Mouse (Mus musculus) kidney, postnatal 4 days (tissue): ENCODE measurements at regions not wholly inside any gene's neighbourhood (a gene's known extent, or its start where the extent isn't known, plus 50 kb on each side); places are given as distances from the start of the nearest gene placed in this dataset.
"Not testable (repeated sequence)": the region's sequence is repeated elsewhere in the genome, so short reads cannot be mapped to it uniquely, and the experiment has no call there.

Experiments
- DNase-seq, 2 experiments: peaks; one replicate each; pipeline ENCODE4 v3.0.0; 2021; ENCODE audit warnings: mixed read lengths in 2 of 2

DNA sequence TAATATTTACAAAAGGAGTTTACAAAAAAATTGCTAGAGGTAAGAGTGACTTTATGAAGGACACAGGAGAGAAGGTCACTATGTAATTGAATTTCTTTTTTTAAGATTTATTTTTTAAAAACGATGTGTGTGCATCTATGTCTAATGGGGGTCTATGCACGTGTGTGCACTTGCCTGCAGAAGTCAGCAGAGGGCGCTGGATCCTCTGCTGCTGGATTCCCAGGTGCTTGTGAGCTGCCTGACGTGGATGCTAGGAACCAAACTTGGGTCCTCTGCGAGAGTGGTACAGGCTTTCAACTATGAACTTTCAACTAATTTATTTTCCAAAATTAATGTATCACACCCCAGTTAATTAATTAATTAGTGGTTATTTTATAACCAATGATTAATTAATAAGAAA is 85.0 kb downstream of the Glrx3 start:
- no peak for DNase-seq

DNA sequence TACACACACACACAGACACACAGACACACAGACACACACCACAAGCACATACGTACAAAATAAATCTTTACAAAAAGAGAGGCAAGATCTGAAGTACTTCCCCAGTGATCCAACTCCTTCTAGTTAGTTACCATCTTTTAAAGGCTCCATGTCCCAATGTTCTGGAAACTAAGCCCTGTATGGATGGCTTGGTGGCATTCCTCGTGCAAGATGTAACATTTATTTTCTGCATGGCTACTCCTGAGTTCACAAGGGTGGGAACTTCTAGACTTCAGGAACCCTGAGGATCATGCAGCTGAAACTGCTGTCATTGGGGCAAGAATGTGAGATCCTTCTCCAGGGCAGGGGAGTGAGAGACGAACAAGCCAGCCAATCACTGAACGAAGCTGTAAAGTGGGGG is 96.1 kb downstream of the Glrx3 start:
- DNase-seq = no peak

DNA sequence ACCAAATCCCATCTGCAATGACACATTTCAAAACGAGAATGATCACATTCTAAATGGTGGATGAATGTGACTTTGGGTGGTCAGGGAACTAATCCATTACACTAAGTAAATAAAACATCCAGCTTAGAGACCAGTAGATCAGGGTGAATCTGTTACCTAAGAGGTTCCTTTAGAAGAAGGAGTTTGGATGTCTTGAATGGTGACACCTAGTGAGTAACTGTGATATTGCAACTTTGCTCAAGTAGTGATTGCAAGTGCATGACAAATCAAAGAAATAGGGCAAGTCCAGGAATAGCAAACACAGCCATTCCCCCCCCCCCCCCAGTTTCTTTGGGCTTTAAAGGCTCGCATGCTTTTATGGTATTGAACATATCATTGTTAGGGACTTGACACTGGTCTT is 112.6 kb downstream of the Glrx3 start:
- no peak for DNase-seq

DNA sequence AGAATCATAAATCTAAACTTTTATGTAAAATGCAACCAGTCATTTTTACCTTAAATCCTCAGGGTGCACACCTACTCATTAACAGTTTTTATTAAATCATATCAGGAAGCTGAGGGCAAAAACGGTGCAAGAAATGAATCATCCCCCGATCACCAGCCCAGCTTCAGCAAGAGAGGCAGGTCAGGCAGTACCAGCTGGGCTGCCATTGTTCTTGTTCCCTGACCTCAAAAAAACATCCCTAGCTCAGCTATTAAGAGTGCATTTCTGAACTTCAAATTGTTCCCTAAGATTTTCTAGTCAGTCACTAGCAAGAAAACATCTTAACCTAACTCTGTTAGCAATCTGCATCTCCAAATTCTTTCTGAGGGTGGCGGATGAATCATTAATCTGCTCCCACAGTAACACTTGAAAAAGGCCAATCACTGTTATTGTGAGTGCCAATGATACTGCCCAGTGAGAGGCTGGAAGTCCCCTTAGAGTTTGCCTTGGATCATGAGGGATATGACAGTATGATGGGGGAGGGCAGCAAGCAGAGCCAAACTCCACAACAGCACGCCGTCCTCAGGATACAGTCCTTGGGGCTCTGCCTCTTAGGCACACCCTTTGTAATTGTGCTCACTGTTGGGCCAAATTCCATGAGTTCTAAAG is 115.3 kb downstream of the Glrx3 start:
- DNase-seq = peak in 1 of 2 experiments; percentile 17

DNA sequence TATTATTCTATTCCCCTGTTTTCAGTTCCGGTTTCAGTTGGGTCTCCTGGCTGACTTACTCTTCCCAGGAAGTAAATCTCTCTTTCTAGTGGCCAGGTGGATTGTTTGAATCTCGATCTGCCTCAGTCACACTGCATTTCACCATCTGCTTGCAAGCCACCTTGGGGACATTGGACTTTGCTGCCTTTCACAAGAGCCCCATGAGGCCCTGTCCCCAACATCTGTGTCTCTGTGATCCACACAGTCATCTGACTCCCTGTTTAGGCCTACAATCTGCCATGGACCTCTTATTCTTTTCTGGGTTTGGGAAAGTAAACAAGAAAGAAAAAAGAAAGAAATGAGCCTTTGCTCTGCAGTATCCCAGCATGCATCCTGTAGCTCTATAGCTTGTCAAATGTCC is 118.1 kb downstream of the Glrx3 start:
- DNase-seq = no peak

DNA sequence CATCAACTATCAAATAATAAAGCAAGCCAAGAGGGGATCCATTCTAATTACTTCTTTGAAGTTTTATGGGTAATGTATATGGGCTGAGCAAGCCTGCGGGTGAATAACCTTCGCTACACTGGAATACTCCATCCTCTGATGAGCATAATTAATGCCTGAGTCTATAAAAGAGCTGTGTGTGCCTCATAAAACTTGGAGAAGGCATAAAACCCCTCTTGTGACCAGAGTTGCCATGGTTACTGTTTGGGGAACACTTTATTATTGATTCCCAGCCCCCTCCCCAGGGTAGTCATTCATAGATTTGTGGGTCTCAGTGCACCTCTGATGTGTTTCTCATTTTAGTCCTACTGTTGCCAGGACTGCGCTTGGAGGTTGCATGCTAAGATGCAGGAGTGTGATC is 120.0 kb downstream of the Glrx3 start:
- DNase-seq = no peak

DNA sequence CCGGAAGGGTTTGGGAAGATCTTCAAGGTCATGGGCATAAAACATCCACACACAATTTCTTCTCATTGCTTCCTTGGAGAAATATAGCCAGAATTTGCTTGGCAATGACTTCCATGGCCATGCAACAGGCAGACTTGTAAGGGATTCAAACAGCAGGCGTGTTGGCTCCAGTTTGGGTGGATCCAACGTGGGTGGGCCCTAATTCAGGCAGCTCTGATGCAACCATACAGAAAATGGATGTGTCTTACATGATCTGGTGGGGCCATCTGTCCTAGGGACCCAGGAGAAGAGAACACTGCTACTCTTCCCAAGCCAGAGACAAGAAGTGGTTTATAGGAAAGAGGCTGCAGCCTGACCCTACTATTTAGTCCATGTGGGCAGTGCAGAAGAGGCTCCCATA is 121.5 kb downstream of the Glrx3 start:
- DNase-seq = no peak

DNA sequence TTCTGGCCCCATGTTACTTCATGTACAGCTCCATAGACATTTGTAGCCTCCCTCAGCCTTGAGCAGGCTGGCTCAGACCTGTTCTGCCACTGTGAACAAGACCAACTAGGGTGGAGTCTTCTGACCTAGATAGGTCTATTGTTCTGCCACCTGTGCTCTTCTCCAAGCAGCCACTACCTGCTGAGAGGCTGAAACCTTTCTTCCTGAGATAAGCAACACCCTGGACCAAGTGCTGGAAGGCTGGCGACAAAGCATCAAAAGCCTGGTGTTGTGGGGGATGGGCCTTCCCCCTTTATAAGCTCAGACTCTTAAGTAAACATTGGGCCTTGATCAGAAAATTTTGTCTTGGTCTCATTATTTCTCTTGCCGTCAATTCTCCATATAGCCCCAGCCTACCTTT is 132.8 kb downstream of the Glrx3 start:
- no peak for DNase-seq

DNA sequence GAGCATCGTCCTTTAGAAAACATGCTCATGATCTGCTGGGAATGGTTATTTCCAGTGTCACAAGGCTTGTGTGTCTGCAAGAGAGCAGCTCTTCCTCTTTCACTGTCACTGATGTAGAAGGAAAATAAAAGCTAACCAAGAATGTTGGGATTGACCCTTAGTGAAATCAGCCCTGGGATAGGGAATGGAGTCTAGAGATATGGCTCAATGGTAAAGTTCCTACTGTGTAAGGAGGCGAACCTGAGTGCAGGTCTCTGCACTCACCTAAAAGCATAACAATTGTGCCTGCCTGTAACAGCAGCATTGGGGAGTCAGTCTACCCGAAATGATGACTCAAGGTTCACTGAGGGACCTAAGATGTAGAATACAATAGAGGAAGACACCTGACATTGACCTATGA is 138.1 kb downstream of the Glrx3 start:
- DNase-seq = no peak

DNA sequence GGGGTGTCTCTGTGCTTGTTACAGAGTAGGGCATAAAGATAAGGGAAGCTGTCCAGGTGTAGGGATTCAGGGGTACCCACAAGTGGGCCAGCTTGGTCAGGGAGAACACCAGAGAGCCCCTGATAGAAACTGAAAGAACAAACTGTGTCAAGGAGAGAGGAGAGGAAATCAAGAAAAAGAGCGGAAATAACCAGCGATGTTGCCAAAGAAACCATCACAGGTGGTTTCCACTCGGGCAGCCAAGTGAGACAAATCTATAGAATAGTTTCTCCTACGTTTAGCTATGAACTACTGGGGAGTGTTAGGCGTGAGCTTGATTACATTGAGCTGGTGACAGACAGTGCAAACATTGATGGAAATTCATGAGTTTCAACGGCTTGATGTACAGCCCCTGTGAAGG is 138.8 kb downstream of the Glrx3 start:
- DNase-seq = no peak

DNA sequence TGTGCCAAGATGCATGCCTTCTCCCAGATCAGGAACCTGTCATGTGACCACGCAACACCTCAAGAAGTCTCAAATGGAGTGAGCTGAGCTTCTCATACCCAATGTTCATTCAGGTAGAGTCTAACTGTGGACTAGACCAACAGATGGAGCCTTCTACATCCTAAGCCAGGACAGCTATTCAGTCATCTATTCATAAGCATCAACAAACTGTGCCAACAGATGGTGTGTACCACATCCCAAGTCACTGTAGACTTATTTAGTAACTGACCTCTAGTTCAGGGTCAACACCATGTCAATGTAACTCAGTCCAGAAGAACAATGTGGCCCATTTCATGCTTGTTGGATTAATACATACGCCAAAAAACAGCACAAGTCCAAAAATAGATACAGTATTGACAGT is 146.1 kb downstream of the Glrx3 start:
- DNase-seq = no peak

DNA sequence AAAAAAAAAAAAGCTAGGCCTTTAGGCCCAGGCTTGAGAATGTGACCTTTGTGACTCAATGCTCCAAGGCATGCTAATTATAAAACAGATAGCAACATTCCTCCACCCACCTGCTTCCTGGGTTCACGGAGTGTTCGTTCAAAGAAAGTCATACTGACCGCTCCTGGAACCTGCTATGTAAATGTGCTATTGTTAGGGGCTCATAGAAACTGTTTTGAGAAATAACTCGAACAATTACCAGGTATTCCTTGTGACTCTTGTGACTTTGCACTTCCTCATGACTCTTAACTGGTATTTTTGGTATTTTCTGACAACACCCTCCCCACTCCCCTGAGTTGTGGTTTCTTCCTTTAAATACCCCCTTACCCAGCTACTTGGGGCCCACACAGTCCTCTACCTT is 147.5 kb downstream of the Glrx3 start:
- not testable (repeated sequence) for DNase-seq

DNA sequence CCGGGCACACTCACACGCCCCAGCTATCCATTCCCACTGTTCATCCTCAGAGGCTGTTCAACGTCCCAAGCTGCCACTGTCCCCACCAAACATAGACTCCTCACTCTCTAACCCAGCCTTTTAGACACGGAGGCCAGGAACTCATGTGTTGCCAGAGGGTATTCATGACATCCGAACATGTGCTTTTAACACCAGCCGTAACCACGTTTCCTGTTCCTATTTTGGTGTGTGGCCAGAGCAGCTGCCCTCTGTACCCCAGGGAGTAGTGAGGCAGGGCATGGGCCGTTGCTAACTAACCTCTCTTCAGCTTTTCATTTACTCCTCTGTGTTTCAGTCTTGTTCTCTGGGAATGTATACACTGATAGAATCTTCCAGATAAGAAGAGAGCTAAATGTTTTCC is 156.2 kb downstream of the Glrx3 start:
- DNase-seq = peak in 1 of 2 experiments; percentile 12

DNA sequence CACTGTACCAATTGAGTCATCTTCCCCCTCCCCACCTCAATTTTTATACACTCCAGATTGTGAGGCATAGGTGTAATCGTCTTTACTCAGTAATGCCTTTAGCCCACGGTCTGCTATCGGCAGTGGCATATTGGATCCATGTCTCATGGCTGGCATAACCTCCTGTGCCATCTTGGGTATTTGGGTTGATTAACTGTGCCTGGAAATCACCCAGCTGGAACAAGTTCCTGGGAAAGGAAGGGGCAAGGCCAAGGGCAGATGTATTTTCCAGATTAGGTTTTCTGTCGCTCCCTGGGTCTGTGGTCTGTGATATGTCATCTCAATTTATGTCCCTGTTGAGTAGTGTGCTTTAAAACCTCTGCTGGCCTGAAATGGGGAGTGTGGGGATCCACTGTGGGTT is 158.2 kb downstream of the Glrx3 start:
- DNase-seq = no peak

DNA sequence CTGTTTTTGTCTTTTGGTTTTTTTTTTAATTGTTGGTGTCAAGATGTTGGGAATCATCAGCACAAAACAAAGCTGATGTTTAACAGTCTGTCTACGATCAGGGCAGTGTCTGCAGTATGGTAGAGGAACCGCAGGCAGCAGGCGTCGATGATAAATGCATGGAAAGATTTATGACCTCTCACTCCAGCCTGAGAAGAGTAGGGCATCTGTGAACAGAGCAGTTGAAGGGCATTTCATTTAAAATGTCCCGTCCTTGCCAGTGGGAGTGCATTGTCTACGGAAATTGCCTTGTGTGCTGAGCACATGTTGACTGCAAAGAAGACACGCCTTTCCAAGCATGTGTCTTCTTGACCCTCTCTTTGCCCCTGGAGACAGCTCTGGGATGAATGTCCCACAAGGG is 158.7 kb downstream of the Glrx3 start:
- no peak for DNase-seq

DNA sequence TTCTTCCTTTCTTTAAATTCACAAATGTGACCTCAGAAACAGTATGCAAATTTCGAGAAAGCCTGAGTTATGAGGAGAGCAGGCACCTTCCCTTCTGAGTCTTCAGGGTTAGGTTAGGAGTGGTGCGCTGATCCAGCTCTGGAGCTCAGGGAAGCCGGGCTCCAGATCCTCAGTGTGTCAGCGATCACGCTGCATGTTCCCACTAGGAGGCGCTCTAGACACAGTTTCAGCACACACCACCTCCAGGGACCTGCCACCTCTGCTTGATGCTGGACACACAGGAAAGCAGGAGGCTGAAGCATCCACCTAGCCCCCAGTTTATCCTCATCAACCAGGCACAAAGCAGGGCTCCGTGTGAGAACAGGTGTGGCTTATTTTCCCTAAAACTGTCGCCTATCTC is 165.6 kb downstream of the Glrx3 start:
- DNase-seq = peak; percentile 81 to 87

DNA sequence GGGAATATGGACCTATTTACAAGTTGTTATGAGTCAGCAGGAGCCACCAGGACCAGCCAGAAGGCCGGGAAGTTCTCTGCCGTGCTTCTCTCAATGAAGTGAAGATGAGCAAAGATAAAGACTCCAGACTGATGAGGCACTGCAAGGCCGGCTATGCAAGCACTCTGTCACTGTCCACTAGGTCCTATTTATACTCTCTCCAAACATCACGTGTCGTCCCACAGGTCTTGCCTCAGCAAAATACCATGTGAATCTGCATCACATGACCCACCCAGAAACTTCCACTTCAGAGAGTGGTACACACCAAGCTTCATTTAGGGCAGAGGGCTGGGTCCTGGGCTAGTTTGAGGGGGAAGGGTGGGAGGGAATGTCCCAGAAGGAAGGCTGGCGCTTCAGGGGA is 172.3 kb downstream of the Glrx3 start:
- DNase-seq = no peak

DNA sequence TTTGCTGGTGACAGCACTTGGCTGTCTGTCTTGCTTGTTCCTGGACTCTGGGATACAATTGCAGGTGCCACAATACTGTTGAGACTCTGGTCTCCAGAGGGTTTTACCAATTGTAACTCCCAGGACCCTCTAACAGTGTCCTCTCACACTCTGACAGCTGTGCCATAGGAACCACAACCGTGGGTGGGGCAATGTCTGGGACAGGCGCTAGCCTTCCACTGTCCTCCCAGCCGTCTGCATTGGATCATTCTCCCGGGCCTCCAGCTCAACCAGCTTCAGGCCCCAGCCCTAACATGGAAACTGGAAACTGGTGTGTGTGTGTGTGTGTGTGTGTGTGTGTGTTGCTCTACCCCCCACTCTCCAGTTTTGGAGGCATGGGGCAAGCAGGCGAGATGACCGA is 173.9 kb downstream of the Glrx3 start:
- DNase-seq = no peak

DNA sequence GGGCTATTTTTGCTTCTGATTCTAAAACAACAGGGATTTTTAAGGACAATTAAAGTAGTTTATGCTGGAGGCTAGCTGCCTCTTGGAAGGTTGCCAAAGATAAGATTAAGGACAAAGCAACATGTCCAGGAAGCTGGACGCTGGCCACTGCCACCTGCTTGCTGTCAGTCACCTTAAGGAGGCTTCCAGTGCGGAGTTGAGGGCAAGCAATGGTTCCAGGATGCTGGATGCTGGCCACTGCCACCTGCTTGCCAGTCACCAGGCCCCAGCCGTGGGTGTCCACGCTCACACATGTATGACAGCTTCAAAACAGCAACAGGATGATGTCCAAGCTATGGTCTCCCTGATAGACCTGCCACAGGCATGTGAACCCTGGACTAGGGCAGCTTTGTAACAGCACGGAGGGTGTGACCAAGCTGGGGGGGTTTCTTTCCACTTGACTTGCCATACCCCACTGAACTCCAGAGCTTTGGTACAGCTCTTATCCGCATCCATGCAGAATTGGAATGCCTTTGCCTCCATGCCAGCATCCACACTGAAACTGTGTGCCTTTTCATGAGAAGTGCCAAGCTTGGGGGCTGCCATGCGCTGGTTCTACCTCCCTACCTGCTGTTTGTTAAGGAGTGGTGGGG is 174.6 kb downstream of the Glrx3 start:
- DNase-seq = peak; percentile 18 to 38

DNA sequence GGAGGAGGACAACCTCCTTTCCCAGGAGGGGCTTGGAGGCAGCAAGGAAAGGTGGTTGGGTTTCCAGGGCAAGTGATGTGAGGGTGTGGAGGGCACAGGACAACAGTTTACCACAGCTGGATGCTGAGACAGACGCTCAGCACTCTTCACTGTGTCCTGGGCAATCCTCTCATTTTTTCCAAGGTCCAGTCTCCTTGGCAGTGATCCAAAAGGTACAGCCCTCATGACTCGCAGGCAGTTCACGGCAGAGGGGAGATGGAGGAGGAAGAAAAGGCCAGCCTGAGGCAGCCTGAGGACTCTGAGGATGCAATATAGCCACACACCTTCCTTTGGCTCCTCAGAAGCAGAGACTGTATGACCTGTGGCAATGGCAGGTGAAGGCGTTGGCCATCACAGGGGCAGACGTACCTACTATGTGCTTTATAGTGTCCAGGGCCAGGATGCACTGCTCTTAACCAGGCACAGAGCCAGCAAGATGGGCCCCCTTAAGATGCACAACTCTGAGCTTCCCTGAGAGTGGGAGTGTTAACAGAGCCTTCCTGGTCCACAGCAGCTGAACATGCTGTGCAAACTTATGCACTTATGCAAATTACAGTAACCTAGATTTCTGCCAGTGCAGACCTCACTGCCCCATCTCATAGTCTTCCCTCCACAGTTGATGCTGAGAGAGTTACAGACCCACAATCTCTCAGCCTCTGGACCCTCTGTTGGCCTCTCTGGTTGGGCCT is 181.2 kb downstream of the Glrx3 start:
- no peak for DNase-seq

DNA sequence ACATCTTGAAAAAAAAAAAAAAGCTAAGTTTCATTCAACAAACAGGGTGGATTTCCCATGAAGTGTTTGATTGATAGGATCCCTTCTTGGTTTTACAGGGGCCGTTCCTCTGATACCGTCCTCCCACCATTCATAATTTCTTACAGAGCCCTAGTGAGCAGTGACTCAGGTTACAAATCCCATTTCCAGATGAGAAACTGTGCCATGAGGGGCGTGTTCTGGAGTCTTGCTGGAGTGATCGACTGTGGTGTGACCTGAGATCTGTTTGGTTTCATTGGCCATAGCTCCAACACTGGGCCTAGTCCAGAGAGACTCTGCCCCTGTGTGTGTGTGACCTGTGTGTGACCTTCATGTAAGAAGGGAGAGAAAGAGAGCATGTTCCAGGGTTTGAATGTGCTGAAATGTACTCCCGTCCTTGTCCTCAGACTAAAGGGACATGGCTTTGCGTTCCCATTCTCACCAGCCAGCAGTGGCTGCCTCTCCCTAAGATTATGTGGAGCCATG is 181.9 kb downstream of the Glrx3 start:
- no peak for DNase-seq

DNA sequence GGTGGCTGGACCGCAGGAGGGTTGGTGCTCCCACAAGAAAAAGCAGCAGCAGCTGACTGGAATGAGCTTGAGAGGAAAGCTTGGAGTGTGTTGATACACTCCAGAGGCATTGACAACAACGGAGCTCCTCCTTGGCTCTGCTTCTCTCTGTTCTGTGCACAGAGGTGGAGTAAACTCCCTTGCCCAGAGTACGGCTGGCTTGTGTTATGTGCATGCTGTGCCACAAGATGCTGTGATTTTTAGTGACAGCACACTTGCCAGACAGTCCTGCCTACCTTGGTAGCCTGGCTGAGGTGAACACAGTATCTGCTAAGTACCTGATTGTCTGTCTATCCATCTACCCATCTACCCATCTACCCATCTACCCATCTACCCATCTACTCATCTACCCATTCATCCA is 190.9 kb downstream of the Glrx3 start:
- DNase-seq = no peak

DNA sequence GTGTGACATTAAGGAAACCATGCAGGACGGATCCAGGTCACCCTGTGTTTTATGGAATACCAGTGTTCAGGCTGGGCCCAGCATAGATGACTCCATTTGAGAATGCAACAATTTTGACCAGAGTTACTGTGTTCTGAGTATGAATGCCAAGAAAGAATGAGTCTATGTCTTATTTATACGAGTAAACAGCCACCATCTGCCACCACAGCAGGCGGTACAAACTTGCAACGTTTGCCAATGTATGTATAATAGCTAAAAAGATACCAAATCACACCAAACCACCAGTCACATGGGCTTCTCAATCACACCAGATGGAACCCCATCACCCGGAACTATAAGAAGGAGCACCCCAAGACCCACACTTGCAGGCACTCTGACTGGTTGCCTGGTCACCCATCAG is 192.1 kb downstream of the Glrx3 start:
- no peak for DNase-seq

DNA sequence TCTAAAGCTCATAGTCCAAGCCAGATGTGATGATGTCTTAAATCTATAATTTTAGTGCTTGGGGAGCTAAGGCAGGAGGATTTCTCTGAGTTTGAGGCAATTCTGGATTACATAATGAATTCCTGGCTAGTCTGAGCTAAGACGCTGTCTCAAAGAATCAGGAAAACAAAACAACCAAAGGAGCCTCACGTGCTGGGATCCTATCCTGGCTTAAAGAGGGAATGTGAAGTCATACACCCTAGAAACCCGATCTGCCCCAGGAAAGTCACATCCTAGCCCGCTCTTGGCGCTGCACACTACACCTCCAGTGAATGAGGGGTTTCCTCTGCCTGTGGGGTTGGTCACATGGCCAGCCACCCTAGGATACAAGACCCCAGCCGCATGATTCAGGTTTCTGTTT is 211.2 kb downstream of the Glrx3 start:
- DNase-seq = no peak
